Mouse (Mus musculus): ENCODE measurements around the gene Clip4. TPM values are rescaled to one million over a fixed set of nuclear protein-coding genes. Genes with fewer than 3 reads are reported as not detected.

The Clip4 gene
- polyA plus RNA-seq, 1 experiment from 2014 or later = 14.7 TPM

DNA sequence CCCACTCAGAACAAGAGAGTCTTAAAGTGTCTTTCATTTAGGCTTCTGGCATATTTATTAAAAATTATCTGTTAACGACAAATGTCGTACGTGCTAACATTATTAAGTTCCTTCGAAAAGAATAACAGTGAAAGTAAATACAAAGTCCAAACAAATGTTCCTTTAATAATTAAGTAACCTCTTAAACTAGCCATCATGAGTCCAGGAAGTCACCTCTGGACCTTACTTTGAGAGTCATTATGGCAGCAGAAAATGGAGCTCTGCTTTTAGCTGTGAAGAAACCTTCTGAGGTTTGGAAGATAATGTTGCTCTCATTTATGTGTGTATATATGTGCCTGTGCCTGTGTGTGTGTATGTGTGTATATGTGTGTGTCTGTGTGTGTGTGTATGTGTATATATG lies 35.6 kb downstream of the Clip4 start:
- Histone ChIP-seq H3K27ac (ENCODE audit: low read length) (no peak overlapping the region), H3K36me3 (ENCODE audit: control insufficient read depth, insufficient read depth, low read length) (peaks cover 14% of the 10 kb centered on the region), H3K9me3 (replicated peaks; ENCODE audit: control insufficient read depth, low read length, poor library complexity, severe bottlenecking) (no peaks in the 10 kb centered on the region), H3K4me1 (ENCODE audit: control insufficient read depth, insufficient read depth, low read length) (no peaks in the 10 kb centered on the region), H3K9ac (ENCODE audit: low read depth, low read length) (no peak overlapping the region), H3K4me2 (ENCODE audit: low read length) (no peak overlapping the region), H3K4me3 (ENCODE audit: low read depth, low read length) (no peak overlapping the region), H3K27me3 (ENCODE audit: control insufficient read depth, insufficient read depth, low read depth, low read length) (no peaks in the 10 kb centered on the region)
- no peak for ATAC-seq
- 94% methylated on average over 4 of the region's 4 CpGs for WGBS

DNA sequence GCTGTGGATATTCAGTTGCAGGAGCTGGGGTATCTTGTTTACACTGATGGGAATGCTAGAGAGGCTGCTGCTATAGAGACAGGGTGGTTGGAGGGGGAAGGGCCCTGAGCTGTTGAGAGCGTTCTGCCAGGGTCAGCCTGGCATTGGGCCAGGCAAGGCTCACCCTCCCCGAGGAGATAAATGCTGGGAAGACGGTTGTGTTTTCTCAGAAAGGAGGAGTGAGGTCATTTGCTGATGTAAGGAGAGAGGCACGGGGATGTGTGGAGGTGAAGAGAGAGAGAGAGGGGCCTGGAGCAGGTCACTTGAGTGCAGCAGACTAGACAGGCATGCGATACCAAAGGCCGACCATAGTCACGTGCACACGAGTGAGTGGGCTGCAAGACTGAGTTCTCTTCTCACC lies 42.8 kb downstream of the Clip4 start:
- Histone ChIP-seq H3K4me1 (ENCODE audit: control insufficient read depth, insufficient read depth, low read length) (no peaks in the 10 kb centered on the region), H3K9me3 (replicated peaks; ENCODE audit: control insufficient read depth, low read length, poor library complexity, severe bottlenecking) (no peaks in the 10 kb centered on the region), H3K4me2 (ENCODE audit: low read length) (no peak overlapping the region), H3K36me3 (ENCODE audit: control insufficient read depth, insufficient read depth, low read length) (peaks cover 6% of the 10 kb centered on the region; the same call in 1 of the 2 replicates), H3K27ac (ENCODE audit: low read length) (no peak overlapping the region), H3K9ac (ENCODE audit: low read depth, low read length) (no peak overlapping the region), H3K27me3 (ENCODE audit: control insufficient read depth, insufficient read depth, low read depth, low read length) (no peaks in the 10 kb centered on the region), H3K4me3 (ENCODE audit: low read depth, low read length) (no peak overlapping the region)
- no peak for ATAC-seq
- WGBS = 55% methylated on average over 8 of the region's 8 CpGs

DNA sequence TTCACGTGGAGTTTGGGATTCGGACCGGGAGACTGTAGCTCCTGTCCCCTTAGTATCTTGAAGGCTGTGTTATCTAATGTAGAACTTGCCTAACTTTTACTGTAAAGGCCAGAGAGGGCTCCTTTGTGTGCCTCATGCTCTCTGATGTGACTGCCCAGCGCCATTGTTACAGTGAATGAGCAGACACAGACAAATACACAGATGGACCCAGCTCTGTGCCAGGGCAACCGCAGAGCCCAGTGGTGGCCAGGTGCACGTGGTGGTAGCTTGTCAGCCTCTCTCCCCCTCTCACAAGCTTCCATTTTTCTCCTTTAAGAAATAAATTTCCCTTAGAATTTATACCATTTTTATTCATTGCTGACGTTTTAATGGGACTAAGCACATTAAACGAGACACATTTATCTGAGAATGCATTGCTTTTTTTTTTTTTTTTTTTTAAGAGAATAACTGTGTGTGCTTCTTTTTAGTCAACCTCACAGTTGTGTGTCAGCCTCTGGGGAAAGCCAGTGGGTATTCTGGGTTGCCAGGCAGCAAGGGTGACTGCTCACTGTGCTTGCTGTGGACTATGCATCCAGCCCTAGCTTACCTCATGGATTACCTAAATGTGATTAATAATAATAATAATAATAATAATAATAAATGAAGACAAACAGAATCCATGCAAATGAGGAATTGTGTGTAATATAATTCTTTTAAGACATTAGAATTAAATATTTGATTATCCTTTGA lies 48.0 kb downstream of the Clip4 start:
- H3K9ac ChIP-seq (ENCODE audit: low read depth, low read length) = no peak overlapping the region
- H3K27ac ChIP-seq (ENCODE audit: low read length) = no peak overlapping the region
- no peak for ATAC-seq
- H3K4me3 ChIP-seq (ENCODE audit: low read depth, low read length) = no peak overlapping the region
- no peaks in the 10 kb centered on the region for H3K27me3 ChIP-seq (ENCODE audit: control insufficient read depth, insufficient read depth, low read depth, low read length)
- no peak overlapping the region for H3K4me2 ChIP-seq (ENCODE audit: low read length)
- WGBS = 78% methylated on average over 8 of the region's 8 CpGs
- peaks cover 16% of the 10 kb centered on the region for H3K36me3 ChIP-seq (ENCODE audit: control insufficient read depth, insufficient read depth, low read length)
- H3K9me3 ChIP-seq (replicated peaks; ENCODE audit: control insufficient read depth, low read length, poor library complexity, severe bottlenecking) = no peaks in the 10 kb centered on the region
- H3K4me1 ChIP-seq (ENCODE audit: control insufficient read depth, insufficient read depth, low read length) = no peaks in the 10 kb centered on the region

DNA sequence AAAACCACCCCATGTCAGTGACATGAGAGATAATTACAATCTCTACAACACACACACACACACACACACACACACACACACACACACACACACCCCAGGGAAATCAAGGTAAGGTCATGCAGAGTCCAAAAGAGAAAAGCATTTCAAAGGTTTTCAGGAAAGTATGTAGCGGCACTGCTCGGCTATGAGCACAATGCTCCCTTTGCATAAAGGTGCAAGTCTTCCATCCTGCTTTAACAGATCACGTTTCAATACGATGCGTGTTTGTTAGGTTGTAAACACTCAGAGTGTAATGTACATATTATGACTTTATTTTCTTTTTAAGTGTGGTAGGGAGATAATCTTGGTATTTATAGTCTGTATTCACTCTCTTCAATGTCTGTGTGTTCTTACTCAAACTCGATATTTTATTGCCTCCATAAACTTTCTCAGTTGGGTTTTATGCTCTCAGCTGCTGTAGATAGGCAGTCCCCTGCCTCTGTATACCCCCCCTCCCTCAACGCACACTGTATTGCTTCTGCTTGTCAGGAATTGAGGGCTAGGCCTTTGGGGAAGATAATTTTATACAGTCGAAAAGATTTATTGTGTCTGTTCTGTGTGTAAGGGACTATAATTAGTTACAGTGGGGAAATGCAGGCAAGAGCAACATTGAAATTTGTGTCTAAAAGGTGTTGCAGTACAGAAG lies 55.5 kb downstream of the Clip4 start:
- Histone ChIP-seq H3K9me3 (replicated peaks; ENCODE audit: control insufficient read depth, low read length, poor library complexity, severe bottlenecking) (no peaks in the 10 kb centered on the region), H3K27ac (ENCODE audit: low read length) (no peak overlapping the region), H3K27me3 (ENCODE audit: control insufficient read depth, insufficient read depth, low read depth, low read length) (no peaks in the 10 kb centered on the region), H3K36me3 (ENCODE audit: control insufficient read depth, insufficient read depth, low read length) (peaks cover 17% of the 10 kb centered on the region; the same call in 1 of the 2 replicates), H3K9ac (ENCODE audit: low read depth, low read length) (no peak overlapping the region), H3K4me3 (ENCODE audit: low read depth, low read length) (no peak overlapping the region), H3K4me2 (ENCODE audit: low read length) (no peak overlapping the region), H3K4me1 (ENCODE audit: control insufficient read depth, insufficient read depth, low read length) (no peaks in the 10 kb centered on the region)
- WGBS = 88% methylated on average over 8 of the region's 8 CpGs
- no peak for ATAC-seq

DNA sequence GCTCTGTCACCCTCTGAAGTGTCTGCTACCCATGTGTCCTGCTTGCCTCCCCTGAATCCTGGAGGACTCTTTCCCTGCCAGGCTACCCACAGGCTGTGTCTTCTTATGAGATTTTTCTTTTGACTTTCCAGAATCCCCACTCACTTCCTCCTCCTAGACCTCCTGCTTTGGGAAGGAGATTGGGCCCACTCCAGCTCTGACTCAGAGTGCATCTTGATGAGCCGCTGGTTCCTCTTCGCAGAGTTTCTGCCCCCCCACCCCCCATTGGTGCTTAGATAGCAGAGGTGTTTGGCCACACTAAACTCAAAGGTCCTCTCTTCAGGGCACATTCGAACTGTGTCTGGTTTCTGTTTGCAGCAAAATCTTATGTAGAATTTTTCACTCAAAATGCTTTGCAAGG lies 58.3 kb downstream of the Clip4 start:
- Histone ChIP-seq H3K4me1 (ENCODE audit: control insufficient read depth, insufficient read depth, low read length) (no peaks in the 10 kb centered on the region), H3K4me2 (ENCODE audit: low read length) (no peak overlapping the region), H3K27ac (ENCODE audit: low read length) (no peak overlapping the region), H3K27me3 (ENCODE audit: control insufficient read depth, insufficient read depth, low read depth, low read length) (no peaks in the 10 kb centered on the region), H3K36me3 (ENCODE audit: control insufficient read depth, insufficient read depth, low read length) (peaks cover 11% of the 10 kb centered on the region; the same call in 1 of the 2 replicates), H3K4me3 (ENCODE audit: low read depth, low read length) (no peak overlapping the region), H3K9me3 (replicated peaks; ENCODE audit: control insufficient read depth, low read length, poor library complexity, severe bottlenecking) (no peaks in the 10 kb centered on the region), H3K9ac (ENCODE audit: low read depth, low read length) (no peak overlapping the region)
- ATAC-seq = no peak
- WGBS = 83% methylated on average over 3 of the region's 3 CpGs

DNA sequence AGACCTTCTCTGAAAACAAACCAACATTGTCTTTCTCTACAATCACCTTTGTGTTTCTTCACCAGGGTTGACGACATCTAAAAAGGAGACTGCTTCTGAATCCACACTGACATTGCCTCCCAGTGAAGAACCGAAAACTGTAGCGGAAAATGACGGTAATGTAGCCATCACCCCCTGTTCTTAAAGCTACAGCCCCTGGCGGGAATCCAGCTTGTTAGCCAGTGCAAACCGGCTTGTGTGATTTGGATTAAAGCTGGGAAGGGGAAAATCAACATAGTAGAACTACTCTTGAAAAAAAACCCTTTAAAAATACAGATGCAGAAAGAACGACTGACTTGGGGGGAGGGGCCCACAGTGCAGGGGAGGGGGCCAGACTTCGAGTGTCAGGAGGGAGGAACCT lies 59.4 kb downstream of the Clip4 start:
- Histone ChIP-seq H3K4me3 (ENCODE audit: low read depth, low read length) (no peak overlapping the region), H3K36me3 (ENCODE audit: control insufficient read depth, insufficient read depth, low read length) (peaks cover 11% of the 10 kb centered on the region; the same call in 1 of the 2 replicates), H3K9ac (ENCODE audit: low read depth, low read length) (no peak overlapping the region), H3K27me3 (ENCODE audit: control insufficient read depth, insufficient read depth, low read depth, low read length) (no peaks in the 10 kb centered on the region), H3K27ac (ENCODE audit: low read length) (no peak overlapping the region), H3K4me2 (ENCODE audit: low read length) (no peak overlapping the region), H3K9me3 (replicated peaks; ENCODE audit: control insufficient read depth, low read length, poor library complexity, severe bottlenecking) (no peaks in the 10 kb centered on the region), H3K4me1 (ENCODE audit: control insufficient read depth, insufficient read depth, low read length) (no peaks in the 10 kb centered on the region)
- no peak for ATAC-seq
- whole genome bisulfite sequencing = 61% methylated on average over 8 of the region's 8 CpGs

DNA sequence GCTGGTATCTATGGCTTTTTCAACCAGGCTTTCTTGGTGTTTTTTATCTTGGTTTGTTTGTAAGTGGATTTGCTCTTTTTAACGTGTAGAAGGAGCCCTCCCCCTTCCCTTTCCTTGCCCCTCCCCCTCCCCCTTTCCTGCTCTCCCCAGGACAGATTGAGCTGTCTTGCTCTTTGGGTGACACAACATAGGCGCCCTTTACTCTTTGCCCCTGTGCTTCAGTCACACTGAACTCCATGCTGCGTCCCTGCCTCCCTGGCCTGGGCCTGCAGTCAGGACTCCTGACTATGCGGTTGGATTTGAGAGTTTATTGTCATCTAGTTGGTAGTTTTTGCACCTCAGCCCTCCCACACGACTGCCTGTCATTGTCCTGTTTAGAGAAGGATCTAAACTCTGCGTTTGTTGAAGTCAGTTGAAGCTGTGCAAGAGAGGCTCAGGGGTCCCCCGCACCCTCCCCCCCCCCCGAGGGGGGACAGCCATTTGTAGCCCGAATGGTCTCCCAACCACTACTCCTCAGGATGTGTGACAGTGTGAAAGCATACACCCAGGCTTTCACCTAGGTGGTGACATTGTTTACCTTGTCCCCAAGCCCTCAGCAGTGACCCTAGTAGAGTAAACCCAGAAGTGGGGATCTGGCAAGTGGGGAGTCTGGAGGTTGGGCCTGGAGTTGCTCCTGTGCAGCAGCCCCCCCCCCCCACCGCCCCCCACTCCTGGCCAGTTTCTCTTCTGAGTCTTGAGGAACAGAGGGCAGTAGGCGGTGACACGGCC lies 60.6 kb downstream of the Clip4 start:
- WGBS = 61% methylated on average over 12 of the region's 12 CpGs
- ATAC-seq = no peak
- no peaks in the 10 kb centered on the region for H3K27me3 ChIP-seq (ENCODE audit: control insufficient read depth, insufficient read depth, low read depth, low read length)
- H3K27ac ChIP-seq (ENCODE audit: low read length) = no peak overlapping the region
- H3K4me1 ChIP-seq (ENCODE audit: control insufficient read depth, insufficient read depth, low read length) = no peaks in the 10 kb centered on the region
- H3K9me3 ChIP-seq (replicated peaks; ENCODE audit: control insufficient read depth, low read length, poor library complexity, severe bottlenecking) = no peaks in the 10 kb centered on the region
- no peak overlapping the region for H3K4me2 ChIP-seq (ENCODE audit: low read length)
- peaks cover 11% of the 10 kb centered on the region; the same call in 1 of the 2 replicates for H3K36me3 ChIP-seq (ENCODE audit: control insufficient read depth, insufficient read depth, low read length)
- H3K9ac ChIP-seq (ENCODE audit: low read depth, low read length) = no peak overlapping the region
- no peak overlapping the region for H3K4me3 ChIP-seq (ENCODE audit: low read depth, low read length)

DNA sequence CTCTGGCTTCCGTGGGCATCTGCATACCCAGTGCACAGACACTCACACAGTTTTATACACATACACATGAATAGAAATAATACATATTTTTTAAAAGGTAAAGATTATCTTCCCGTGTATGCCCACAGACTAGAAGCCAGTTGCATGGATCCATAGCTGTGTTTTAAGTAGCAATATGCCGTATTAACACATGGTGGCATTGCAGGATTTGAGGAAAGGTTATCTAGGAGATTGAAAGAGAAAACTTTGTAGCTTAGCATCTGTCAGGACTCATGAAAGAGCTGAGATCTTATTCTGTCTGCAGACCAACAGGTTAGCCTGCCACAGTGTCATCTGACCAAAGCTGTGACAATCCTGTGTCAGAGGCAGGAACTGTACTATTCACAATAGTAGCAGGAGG lies 63.7 kb downstream of the Clip4 start:
- Histone ChIP-seq H3K4me2 (ENCODE audit: low read length) (no peak overlapping the region), H3K36me3 (ENCODE audit: control insufficient read depth, insufficient read depth, low read length) (peaks cover 8% of the 10 kb centered on the region; the same call in 1 of the 2 replicates), H3K4me1 (ENCODE audit: control insufficient read depth, insufficient read depth, low read length) (no peaks in the 10 kb centered on the region), H3K9me3 (replicated peaks; ENCODE audit: control insufficient read depth, low read length, poor library complexity, severe bottlenecking) (no peaks in the 10 kb centered on the region), H3K4me3 (ENCODE audit: low read depth, low read length) (no peak overlapping the region), H3K27ac (ENCODE audit: low read length) (no peak overlapping the region), H3K9ac (ENCODE audit: low read depth, low read length) (no peak overlapping the region), H3K27me3 (ENCODE audit: control insufficient read depth, insufficient read depth, low read depth, low read length) (no peaks in the 10 kb centered on the region)
- peak; percentile 52 for ATAC-seq
- 86% methylated on average over 3 of the region's 3 CpGs for WGBS

DNA sequence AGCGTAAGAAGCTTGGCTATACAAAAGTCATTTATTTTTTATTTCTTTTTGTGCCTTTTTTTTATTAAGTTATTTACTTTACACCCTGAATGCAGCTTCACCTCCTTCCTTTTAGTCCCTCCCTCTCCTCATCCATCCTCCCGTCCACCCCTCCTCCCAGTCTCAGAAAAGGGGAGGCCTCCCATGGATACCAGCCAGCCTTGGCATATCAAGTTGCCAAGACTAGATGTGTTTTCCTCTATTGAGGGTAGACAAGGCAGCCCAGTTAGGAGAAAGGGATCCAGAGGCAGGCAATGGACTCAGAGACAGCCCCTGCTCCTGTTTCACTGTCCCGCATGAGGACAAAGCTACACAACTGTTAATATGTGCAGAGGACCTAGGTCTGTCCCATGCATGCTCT lies 93.9 kb downstream of the Clip4 start:
- Histone ChIP-seq H3K4me3 (ENCODE audit: low read depth, low read length) (no peak overlapping the region), H3K4me2 (ENCODE audit: low read length) (no peak overlapping the region), H3K9ac (ENCODE audit: low read depth, low read length) (no peak overlapping the region), H3K4me1 (ENCODE audit: control insufficient read depth, insufficient read depth, low read length) (no peaks in the 10 kb centered on the region), H3K27ac (ENCODE audit: low read length) (no peak overlapping the region), H3K36me3 (ENCODE audit: control insufficient read depth, insufficient read depth, low read length) (peaks cover 6% of the 10 kb centered on the region; the same call in 1 of the 2 replicates), H3K9me3 (replicated peaks; ENCODE audit: control insufficient read depth, low read length, poor library complexity, severe bottlenecking) (no peaks in the 10 kb centered on the region), H3K27me3 (ENCODE audit: control insufficient read depth, insufficient read depth, low read depth, low read length) (no peaks in the 10 kb centered on the region)
- no peak for ATAC-seq
- 91% methylated on average over 3 of the region's 3 CpGs for WGBS

All from midbrain, embryonic 16.5 days (tissue).